Mouse (Mus musculus) forebrain, embryonic 10.5 days (tissue): ENCODE data around the gene Napepld. TPM values are rescaled to one million over a fixed set of nuclear protein-coding genes. Genes with fewer than 3 reads are reported as not detected.
A peak's percentile ranks its signal among the peaks of the same experiment; 100 is the strongest.

Experiments used
- DNase-seq: peaks from one replicate; pipeline ENCODE4 v3.0.0-alpha.2; 2017; ENCODE audit warnings: low spot score; ENCODE audit errors: extremely low spot score
- H3K27ac ChIP-seq: fragments of 300-500 bp; sonication (generic); 2 replicates; pipeline ENCODE4 v1.5.1; 2016; ENCODE audit warnings: mild to moderate bottlenecking
- H3K27me3 ChIP-seq: fragments of 300-500 bp; sonication (generic); 2 replicates; pipeline ENCODE4 v1.6.1; 2016; ENCODE audit warnings: mild to moderate bottlenecking; ENCODE audit not compliant: poor library complexity, severe bottlenecking
- H3K36me3 ChIP-seq: fragments of 300-500 bp; sonication (generic); replicated peaks from 2 replicates; pipeline ENCODE4 v1.6.1; 2016; ENCODE audit warnings: mild to moderate bottlenecking, moderate library complexity
- H3K4me1 ChIP-seq: fragments of 300-500 bp; sonication (generic); 2 replicates; pipeline ENCODE4 v1.6.1; 2016
- H3K4me3 ChIP-seq: fragments of 300-500 bp; sonication (generic); 2 replicates; pipeline ENCODE4 v1.5.1; 2016; ENCODE audit warnings: mild to moderate bottlenecking, moderate library complexity
- H3K9me3 ChIP-seq: fragments of 300-500 bp; sonication (generic); 2 replicates; pipeline ENCODE4 v1.6.1; 2016; ENCODE audit warnings: mild to moderate bottlenecking, moderate library complexity
- WGBS: fragments of 180-500 bp; shearing (Covaris S2); methylation state at CpG from one replicate; pipeline ENCODE4 v1.1.7; 2016; 5-methylcytosine and 5-hydroxymethylcytosine counted together
- polyA plus RNA-seq: library from polyadenylated mRNA; unstranded; fragments of >200 nt; fragmentation: Nextera tagmentation; extraction: Ambion mirVana; gene quantifications from 2 replicates; pipeline ENCODE4 v1.2.1, GENCODE M21; 2016

Gene Napepld
- polyA plus RNA-seq, result 10.7 TPM in 2 replicates

GRCm38 (mm10) chr5:21701351-21702008, at the start of gene Napepld:
Gene Napepld, minus strand, starts transcription at chr5:21701396.
- DNase-seq, result peak; percentile 99
- Histone ChIP-seq H3K4me1 (peaks cover 18% of the 10 kb centered on the region), H3K9me3 (peaks cover 3% of the 10 kb centered on the region), H3K27me3 (no peaks in the 10 kb centered on the region), H3K36me3 (no peaks in the 10 kb centered on the region), H3K4me3 (peak within 1 kb of the TSS; percentile 76), H3K27ac (peak within 1 kb of the TSS; percentile 99)
- under 1% methylated on average over 58 of the region's 59 CpGs for WGBS

- peaks cover 100% of the 10 kb centered on the region for H3K36me3 ChIP-seq
- DNase-seq, result no peak
- 87% methylated on average over 8 of the region's 8 CpGs for WGBS
Observed at GRCm38 (mm10) chr5:21745966-21746365, 44.8 kb upstream of the Napepld start.

GRCm38 (mm10) chr5:21744651-21745050, 43.5 kb upstream of the Napepld start:
- no peaks in the 10 kb centered on the region for H3K9me3 ChIP-seq
- H3K4me3 ChIP-seq, result no peak overlapping the region
- no peak for DNase-seq
- no peaks in the 10 kb centered on the region for H3K4me1 ChIP-seq
- H3K27ac ChIP-seq, result no peak overlapping the region
- H3K27me3 ChIP-seq, result no peaks in the 10 kb centered on the region
- H3K36me3 ChIP-seq, result peaks cover 99% of the 10 kb centered on the region

More at GRCm38 (mm10) chr5:21745966-21746365, 44.8 kb upstream of the Napepld start:
- Histone ChIP-seq H3K4me1 (no peaks in the 10 kb centered on the region), H3K27me3 (no peaks in the 10 kb centered on the region), H3K9me3 (no peaks in the 10 kb centered on the region), H3K4me3 (no peak overlapping the region), H3K27ac (no peak overlapping the region)

GRCm38 (mm10) chr5:21743606-21744005, 42.4 kb upstream of the Napepld start:
- Histone ChIP-seq H3K9me3 (no peaks in the 10 kb centered on the region), H3K4me3 (no peak overlapping the region), H3K36me3 (peaks cover 99% of the 10 kb centered on the region), H3K27me3 (no peaks in the 10 kb centered on the region), H3K4me1 (no peaks in the 10 kb centered on the region), H3K27ac (no peak overlapping the region)
- WGBS, result 94% methylated on average over 10 of the region's 10 CpGs
- no peak for DNase-seq

GRCm38 (mm10) chr5:21739881-21740280, 38.7 kb upstream of the Napepld start:
- H3K4me1 ChIP-seq, result peaks cover 14% of the 10 kb centered on the region
- DNase-seq, result no peak
- no peaks in the 10 kb centered on the region for H3K9me3 ChIP-seq
- H3K4me3 ChIP-seq, result no peak overlapping the region
- H3K36me3 ChIP-seq, result peaks cover 65% of the 10 kb centered on the region
- 92% methylated on average over 13 of the region's 13 CpGs for WGBS
- H3K27me3 ChIP-seq, result no peaks in the 10 kb centered on the region
- H3K27ac ChIP-seq, result no peak overlapping the region

- Histone ChIP-seq H3K27ac (no peak overlapping the region), H3K4me1 (peaks cover 21% of the 10 kb centered on the region), H3K36me3 (peaks cover 57% of the 10 kb centered on the region), H3K4me3 (no peak overlapping the region), H3K9me3 (no peaks in the 10 kb centered on the region), H3K27me3 (no peaks in the 10 kb centered on the region)
- 93% methylated on average over 11 of the region's 11 CpGs for WGBS
- DNase-seq, result no peak
Observed at GRCm38 (mm10) chr5:21739120-21739519, 37.9 kb upstream of the Napepld start.

- Histone ChIP-seq H3K27me3 (no peaks in the 10 kb centered on the region), H3K36me3 (peaks cover 42% of the 10 kb centered on the region), H3K4me3 (peak overlapping the region; percentile 90), H3K9me3 (no peaks in the 10 kb centered on the region), H3K4me1 (peaks cover 36% of the 10 kb centered on the region), H3K27ac (peak overlapping the region; percentile 97)
- 39% methylated on average over 10 of the region's 10 CpGs for WGBS
- DNase-seq, result no peak
Observed at GRCm38 (mm10) chr5:21737620-21738019, 36.4 kb upstream of the Napepld start.

GRCm38 (mm10) chr5:21736956-21737585, 35.9 kb upstream of the Napepld start, which contains the start of gene Pmpcb:
Gene Pmpcb, plus strand, starts transcription at chr5:21737141.
- under 1% methylated on average over 42 of the region's 42 CpGs for WGBS
- Histone ChIP-seq H3K4me3 (peak within 1 kb of the TSS; percentile 90), H3K27ac (peak within 1 kb of the TSS; percentile 97), H3K9me3 (no peaks in the 10 kb centered on the region), H3K27me3 (no peaks in the 10 kb centered on the region), H3K36me3 (peaks cover 37% of the 10 kb centered on the region), H3K4me1 (peaks cover 42% of the 10 kb centered on the region)
- peak; percentile 87 for DNase-seq

GRCm38 (mm10) chr5:21736046-21736445, 34.9 kb upstream of the Napepld start:
- Histone ChIP-seq H3K9me3 (no peaks in the 10 kb centered on the region), H3K4me1 (peaks cover 51% of the 10 kb centered on the region), H3K36me3 (peaks cover 27% of the 10 kb centered on the region), H3K27me3 (no peaks in the 10 kb centered on the region), H3K27ac (peak overlapping the region; percentile 97; the same call in 1 of the 2 replicates), H3K4me3 (no peak overlapping the region)
- no peak for DNase-seq
- WGBS, result 84% methylated on average over 11 of the region's 11 CpGs

GRCm38 (mm10) chr5:21735584-21735983, 34.4 kb upstream of the Napepld start:
- Histone ChIP-seq H3K9me3 (no peaks in the 10 kb centered on the region), H3K27me3 (no peaks in the 10 kb centered on the region), H3K4me3 (peak overlapping the region; percentile 16; the same call in 1 of the 2 replicates), H3K27ac (peak overlapping the region; percentile 89), H3K4me1 (peaks cover 56% of the 10 kb centered on the region), H3K36me3 (peaks cover 23% of the 10 kb centered on the region)
- WGBS, result 31% methylated on average over 10 of the region's 10 CpGs
- peak; percentile 42 for DNase-seq

GRCm38 (mm10) chr5:21735100-21735499, 33.9 kb upstream of the Napepld start:
- Histone ChIP-seq H3K9me3 (no peaks in the 10 kb centered on the region), H3K4me1 (peaks cover 59% of the 10 kb centered on the region), H3K27ac (peak overlapping the region; percentile 89), H3K4me3 (peak overlapping the region; percentile 16; the same call in 1 of the 2 replicates), H3K27me3 (no peaks in the 10 kb centered on the region), H3K36me3 (peaks cover 18% of the 10 kb centered on the region)
- no peak for DNase-seq
- WGBS, result 89% methylated on average over 20 of the region's 20 CpGs

- DNase-seq, result peak; percentile 82
- Histone ChIP-seq H3K4me1 (peaks cover 53% of the 10 kb centered on the region), H3K4me3 (peak overlapping the region; percentile 19), H3K9me3 (no peaks in the 10 kb centered on the region), H3K36me3 (no peaks in the 10 kb centered on the region), H3K27ac (peak overlapping the region; percentile 89), H3K27me3 (no peaks in the 10 kb centered on the region)
- WGBS, result 24% methylated on average over 8 of the region's 8 CpGs
Observed at GRCm38 (mm10) chr5:21732930-21733329, 31.7 kb upstream of the Napepld start.
